In the genomic region with DNA sequence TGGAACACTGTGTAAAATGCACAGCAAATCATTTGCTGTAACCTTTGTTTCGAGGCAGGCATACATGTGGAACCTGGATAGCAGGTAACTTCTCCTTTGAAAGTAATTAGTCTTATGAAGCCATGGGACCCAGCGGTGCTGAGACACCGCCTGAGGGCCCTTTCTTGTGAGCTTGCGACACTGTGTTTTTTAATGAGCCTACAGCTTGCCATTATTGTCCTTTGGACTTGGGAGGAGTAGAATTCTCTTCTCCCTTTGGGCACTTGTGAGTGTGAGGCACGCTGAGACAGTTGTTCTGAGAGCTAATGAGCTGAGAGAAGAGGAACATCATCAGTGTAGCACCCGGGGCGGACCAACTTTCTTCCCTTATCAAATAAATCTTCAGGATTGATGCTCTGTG, we compare ENCODE assay signal across 23 mouse cellular contexts.
A peak's percentile ranks its signal among the peaks of the same experiment; 100 is the strongest.
DNase-seq lines count a peak whose midpoint lies in the region; ATAC-seq lines count a peak whose summit lies in the region.
"Had no signal": no experiment of that assay in that cellular context is flagged by ENCODE, and none has a peak within 500 bp of the region (broad histone marks: within the 10 kb centered on the region; RNA-seq: fewer than 3 reads in every experiment).

No protein-coding gene starts in this region.

- no peaks in the 10 kb centered on the region for H3K36me3 ChIP-seq in forebrain, embryonic 12.5 days (replicated peaks)
- no peaks in the 10 kb centered on the region for H3K36me3 ChIP-seq in forebrain, embryonic 13.5 days (ENCODE audit: poor library complexity, severe bottlenecking)
- H3K36me3 ChIP-seq in heart, embryonic 16.5 days (ENCODE audit: control insufficient read depth, insufficient read depth): no peaks in the 10 kb centered on the region
- no peaks in the 10 kb centered on the region for H3K36me3 ChIP-seq in midbrain, embryonic 10.5 days
- no peaks in the 10 kb centered on the region for H3K36me3 ChIP-seq in midbrain, embryonic 16.5 days (ENCODE audit: control insufficient read depth, insufficient read depth, low read length)
- no peaks in the 10 kb centered on the region for H3K36me3 ChIP-seq in neural tube, embryonic 15.5 days
- H3K36me3 ChIP-seq: embryonic facial prominence, embryonic 13.5 days; G1E; heart, embryonic 15.5 days; kidney, embryonic 15.5 days; limb, embryonic 12.5 days; liver, embryonic 12.5 days had no signal

- peak; percentile 33; the same call in 1 of the 2 replicates for ATAC-seq in forebrain, embryonic 12.5 days (ENCODE audit: low FRiP score)
- ATAC-seq in forebrain, embryonic 13.5 days: no peak
- no peak for ATAC-seq in heart, embryonic 16.5 days (replicated peaks; ENCODE audit: extremely low read depth, insufficient read depth, low FRiP score)
- no peak for ATAC-seq in midbrain, embryonic 16.5 days
- peak; percentile 50; the same call in 1 of the 2 replicates for ATAC-seq in neural tube, embryonic 15.5 days (ENCODE audit: low FRiP score)
- ATAC-seq: activated CD4-positive, CD25-positive, alpha-beta regulatory T cell, adult 4 months; intestine, postnatal 0 days; liver, embryonic 12.5 days had no signal

- H3K4me1 ChIP-seq in forebrain, embryonic 12.5 days: peaks cover 9% of the 10 kb centered on the region; the same call in 1 of the 2 replicates
- peaks cover 13% of the 10 kb centered on the region for H3K4me1 ChIP-seq in forebrain, embryonic 13.5 days
- peaks cover 27% of the 10 kb centered on the region for H3K4me1 ChIP-seq in heart, embryonic 16.5 days (ENCODE audit: control insufficient read depth, insufficient read depth, low read length)
- H3K4me1 ChIP-seq in midbrain, embryonic 10.5 days: peaks cover 25% of the 10 kb centered on the region
- no peaks in the 10 kb centered on the region for H3K4me1 ChIP-seq in midbrain, embryonic 16.5 days (ENCODE audit: control insufficient read depth, insufficient read depth, low read length)
- peaks cover 15% of the 10 kb centered on the region for H3K4me1 ChIP-seq in neural tube, embryonic 15.5 days
- H3K4me1 ChIP-seq: liver, embryonic 12.5 days; megakaryocyte, embryonic 14.5 days had no signal

- no peak overlapping the region for H3K27ac ChIP-seq in forebrain, embryonic 12.5 days
- H3K27ac ChIP-seq in forebrain, embryonic 13.5 days: no peak overlapping the region
- H3K27ac ChIP-seq in heart, embryonic 16.5 days (ENCODE audit: low read length): peak overlapping the region; percentile 21; the same call in 1 of the 2 replicates
- H3K27ac ChIP-seq in midbrain, embryonic 10.5 days (replicated peaks): peak overlapping the region; percentile 52
- no peak overlapping the region for H3K27ac ChIP-seq in midbrain, embryonic 16.5 days (ENCODE audit: low read length)
- H3K27ac ChIP-seq in neural tube, embryonic 15.5 days (replicated peaks): peak overlapping the region; percentile 37; the same call in 1 of the 2 replicates
- H3K27ac ChIP-seq: embryonic facial prominence, embryonic 13.5 days; kidney, embryonic 15.5 days; limb, embryonic 12.5 days; liver, embryonic 12.5 days had no signal

- no peak overlapping the region for H3K4me3 ChIP-seq in forebrain, embryonic 12.5 days (replicated peaks)
- no peak overlapping the region for H3K4me3 ChIP-seq in forebrain, embryonic 13.5 days
- H3K4me3 ChIP-seq in heart, embryonic 16.5 days (ENCODE audit: low read length): no peak overlapping the region
- H3K4me3 ChIP-seq in midbrain, embryonic 10.5 days: no peak overlapping the region
- H3K4me3 ChIP-seq in midbrain, embryonic 16.5 days (ENCODE audit: low read depth, low read length): no peak overlapping the region
- H3K4me3 ChIP-seq in neural tube, embryonic 15.5 days (replicated peaks): no peak overlapping the region
- H3K4me3 ChIP-seq: embryonic facial prominence, embryonic 13.5 days; heart, embryonic 15.5 days; kidney, embryonic 15.5 days; limb, embryonic 12.5 days; liver, embryonic 12.5 days; megakaryocyte, embryonic 14.5 days had no signal

- whole genome bisulfite sequencing in forebrain, embryonic 12.5 days: 58% methylated on average over 7 of the region's 7 CpGs
- WGBS in forebrain, embryonic 13.5 days: 45% methylated on average over 7 of the region's 7 CpGs
- 92% methylated on average over 7 of the region's 7 CpGs for WGBS in heart, embryonic 16.5 days
- 81% methylated on average over 7 of the region's 7 CpGs for WGBS in midbrain, embryonic 10.5 days
- WGBS in midbrain, embryonic 16.5 days: 50% methylated on average over 7 of the region's 7 CpGs
- WGBS in neural tube, embryonic 15.5 days: 27% methylated on average over 7 of the region's 7 CpGs

- no peak for DNase-seq in heart, adult 18-20 months
- DNase-seq in midbrain, embryonic 10.5 days (ENCODE audit: low spot score): no peak
- DNase-seq in urinary bladder, postnatal 36 days (ENCODE audit: low spot score in 2 of 2): no peak
- DNase-seq: adrenal gland, postnatal 25 days; cerebellum, adult 11-12 months; gastrocnemius, postnatal 25 days; kidney, postnatal 4 days; lung, adult 2 months; right cerebral cortex, adult 18-20 months had no signal

- H3K4me2 ChIP-seq in forebrain, embryonic 12.5 days: no peak overlapping the region
- no peak overlapping the region for H3K4me2 ChIP-seq in forebrain, embryonic 13.5 days
- no peak overlapping the region for H3K4me2 ChIP-seq in heart, embryonic 16.5 days (ENCODE audit: low read depth, low read length)
- no peak overlapping the region for H3K4me2 ChIP-seq in midbrain, embryonic 16.5 days (ENCODE audit: low read length)
- no peak overlapping the region for H3K4me2 ChIP-seq in neural tube, embryonic 15.5 days
- H3K4me2 ChIP-seq: embryonic facial prominence, embryonic 13.5 days; heart, embryonic 15.5 days; kidney, embryonic 15.5 days; limb, embryonic 12.5 days; liver, embryonic 12.5 days had no signal

- H3K9me3 ChIP-seq in forebrain, embryonic 12.5 days: no peaks in the 10 kb centered on the region
- H3K9me3 ChIP-seq in forebrain, embryonic 13.5 days (replicated peaks): no peaks in the 10 kb centered on the region
- H3K9me3 ChIP-seq in heart, embryonic 16.5 days (replicated peaks; ENCODE audit: control insufficient read depth, low read length): no peaks in the 10 kb centered on the region
- no peaks in the 10 kb centered on the region for H3K9me3 ChIP-seq in midbrain, embryonic 10.5 days (replicated peaks)
- no peaks in the 10 kb centered on the region for H3K9me3 ChIP-seq in midbrain, embryonic 16.5 days (replicated peaks; ENCODE audit: control insufficient read depth, low read length, poor library complexity, severe bottlenecking)
- no peaks in the 10 kb centered on the region for H3K9me3 ChIP-seq in neural tube, embryonic 15.5 days (replicated peaks)
- H3K9me3 ChIP-seq: embryonic facial prominence, embryonic 13.5 days; G1E; heart, embryonic 15.5 days; kidney, embryonic 15.5 days; limb, embryonic 12.5 days; liver, embryonic 12.5 days had no signal

- H3K27me3 ChIP-seq in forebrain, embryonic 12.5 days: no peaks in the 10 kb centered on the region
- no peaks in the 10 kb centered on the region for H3K27me3 ChIP-seq in forebrain, embryonic 13.5 days
- H3K27me3 ChIP-seq in heart, embryonic 16.5 days (ENCODE audit: control insufficient read depth, insufficient read depth, low read length): no peaks in the 10 kb centered on the region
- H3K27me3 ChIP-seq in midbrain, embryonic 10.5 days (ENCODE audit: low read depth, poor library complexity, severe bottlenecking): no peaks in the 10 kb centered on the region
- no peaks in the 10 kb centered on the region for H3K27me3 ChIP-seq in midbrain, embryonic 16.5 days (ENCODE audit: control insufficient read depth, insufficient read depth, low read depth, low read length)
- H3K27me3 ChIP-seq in neural tube, embryonic 15.5 days (replicated peaks): no peaks in the 10 kb centered on the region
- H3K27me3 ChIP-seq: embryonic facial prominence, embryonic 13.5 days; heart, embryonic 15.5 days; kidney, embryonic 15.5 days; limb, embryonic 12.5 days; liver, embryonic 12.5 days; megakaryocyte, embryonic 14.5 days had no signal

- no peak overlapping the region for H3K9ac ChIP-seq in forebrain, embryonic 12.5 days
- no peak overlapping the region for H3K9ac ChIP-seq in forebrain, embryonic 13.5 days
- H3K9ac ChIP-seq in heart, embryonic 16.5 days (ENCODE audit: low read length): no peak overlapping the region
- H3K9ac ChIP-seq in midbrain, embryonic 16.5 days (ENCODE audit: low read depth, low read length): no peak overlapping the region
- no peak overlapping the region for H3K9ac ChIP-seq in neural tube, embryonic 15.5 days (replicated peaks)
- H3K9ac ChIP-seq: embryonic facial prominence, embryonic 13.5 days; heart, embryonic 15.5 days; kidney, embryonic 15.5 days; limb, embryonic 12.5 days; liver, embryonic 12.5 days had no signal

Comparison
In these comparisons a context has a peak if more than half of its experiments do, and no peak if none do; other contexts are left out.
1. ATAC-seq: peak in forebrain, embryonic 12.5 days (single experiment) and neural tube, embryonic 15.5 days (single experiment); none in forebrain, embryonic 13.5 days (single experiment), heart, embryonic 16.5 days (single experiment) and midbrain, embryonic 16.5 days (single experiment).
2. H3K27ac ChIP-seq: peak in heart, embryonic 16.5 days (single experiment), midbrain, embryonic 10.5 days (single experiment) and neural tube, embryonic 15.5 days (single experiment); none in forebrain, embryonic 12.5 days (single experiment), forebrain, embryonic 13.5 days (single experiment) and midbrain, embryonic 16.5 days (single experiment).